Mouse (Mus musculus) CH12.LX (cell line): ENCODE data around the gene Ntm.

Experiments
- CTCF ChIP-seq, 2 experiments: IDR thresholded peaks in 1 of 2; conservative IDR thresholded peaks in 1 of 2; 2 replicates each; pipeline ENCODE4 v1.5.1; 2011 to 2012; ENCODE audit warnings: low read depth in 2 of 2, low read length in 2 of 2, improper control_type of control experiment in 1 of 2, inconsistent platforms in 1 of 2, mild to moderate bottlenecking in 1 of 2, moderate library complexity in 1 of 2
- POLR2A ChIP-seq: IDR thresholded peaks from 2 replicates; pipeline ENCODE4 v1.6.1; 2011; ENCODE audit warnings: low read depth, mild to moderate bottlenecking, improper control_type of control experiment, low read length
- USF2 ChIP-seq: conservative IDR thresholded peaks from 2 replicates; pipeline ENCODE4 v1.6.1; 2011; ENCODE audit warnings: low read depth, low read length, improper control_type of control experiment

GRCm38 (mm10) chr9:29357796-29358195 lies 605.1 kb downstream of the Ntm start:
- TF ChIP-seq POLR2A (no peak), CTCF (conservative IDR thresholded peaks at IDR 0.05 in 1 of 2, IDR thresholded peaks at IDR 0.05 in 1 of 2; ENCODE audit: low read depth in 2 of 2, low read length in 2 of 2) (no peak), USF2 (no peak)
